Mouse (Mus musculus) forebrain, embryonic 10.5 days (tissue): ENCODE measurements around the gene Tmem178b. TPM values are rescaled to one million over a fixed set of nuclear protein-coding genes. Genes with fewer than 3 reads are reported as not detected.

Experiments used
- DNase-seq: peaks from one replicate; pipeline ENCODE4 v3.0.0-alpha.2; 2017; ENCODE audit warnings: low spot score; ENCODE audit errors: extremely low spot score
- H3K27ac ChIP-seq: fragments of 300-500 bp; sonication (generic); 2 replicates; pipeline ENCODE4 v1.5.1; 2016; ENCODE audit warnings: mild to moderate bottlenecking
- H3K27me3 ChIP-seq: fragments of 300-500 bp; sonication (generic); 2 replicates; pipeline ENCODE4 v1.6.1; 2016; ENCODE audit warnings: mild to moderate bottlenecking; ENCODE audit not compliant: poor library complexity, severe bottlenecking
- H3K36me3 ChIP-seq: fragments of 300-500 bp; sonication (generic); replicated peaks from 2 replicates; pipeline ENCODE4 v1.6.1; 2016; ENCODE audit warnings: mild to moderate bottlenecking, moderate library complexity
- H3K4me1 ChIP-seq: fragments of 300-500 bp; sonication (generic); 2 replicates; pipeline ENCODE4 v1.6.1; 2016
- H3K4me3 ChIP-seq: fragments of 300-500 bp; sonication (generic); 2 replicates; pipeline ENCODE4 v1.5.1; 2016; ENCODE audit warnings: mild to moderate bottlenecking, moderate library complexity
- H3K9me3 ChIP-seq: fragments of 300-500 bp; sonication (generic); 2 replicates; pipeline ENCODE4 v1.6.1; 2016; ENCODE audit warnings: mild to moderate bottlenecking, moderate library complexity
- WGBS: fragments of 180-500 bp; shearing (Covaris S2); methylation state at CpG from one replicate; pipeline ENCODE4 v1.1.7; 2016; 5-methylcytosine and 5-hydroxymethylcytosine counted together
- polyA plus RNA-seq: library from polyadenylated mRNA; unstranded; fragments of >200 nt; fragmentation: Nextera tagmentation; extraction: Ambion mirVana; gene quantifications from 2 replicates; pipeline ENCODE4 v1.2.1, GENCODE M21; 2016

Gene Tmem178b
- polyA plus RNA-seq, 1 experiment from 2014 or later = 1.3 TPM

DNA sequence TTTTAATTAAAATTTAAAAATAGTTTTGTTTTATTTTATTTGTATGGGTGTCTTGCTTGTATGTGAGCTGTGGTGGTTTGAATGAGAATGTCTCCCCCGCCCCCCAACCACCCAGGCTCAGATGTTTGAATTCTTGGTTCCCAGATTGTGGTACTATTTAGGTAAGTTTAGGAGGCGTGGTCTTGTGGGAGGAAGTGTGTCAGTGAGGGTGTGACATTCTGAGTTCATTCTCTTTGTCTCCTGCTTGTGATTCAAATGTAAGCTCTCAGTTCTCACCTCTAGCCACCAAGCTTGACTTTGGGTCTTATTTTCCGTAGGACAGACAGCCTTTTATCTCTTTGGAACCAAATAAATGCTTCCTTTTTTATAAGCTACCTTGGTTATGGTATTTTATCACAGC lies 17.7 kb downstream of the Tmem178b start:
- Histone ChIP-seq H3K4me3 (no peak overlapping the region), H3K27ac (no peak overlapping the region), H3K9me3 (peaks cover 2% of the 10 kb centered on the region; the same call in 1 of the 2 replicates), H3K27me3 (no peaks in the 10 kb centered on the region), H3K4me1 (no peaks in the 10 kb centered on the region), H3K36me3 (no peaks in the 10 kb centered on the region)
- WGBS = 75% methylated on average over 3 of the region's 3 CpGs
- no peak for DNase-seq

DNA sequence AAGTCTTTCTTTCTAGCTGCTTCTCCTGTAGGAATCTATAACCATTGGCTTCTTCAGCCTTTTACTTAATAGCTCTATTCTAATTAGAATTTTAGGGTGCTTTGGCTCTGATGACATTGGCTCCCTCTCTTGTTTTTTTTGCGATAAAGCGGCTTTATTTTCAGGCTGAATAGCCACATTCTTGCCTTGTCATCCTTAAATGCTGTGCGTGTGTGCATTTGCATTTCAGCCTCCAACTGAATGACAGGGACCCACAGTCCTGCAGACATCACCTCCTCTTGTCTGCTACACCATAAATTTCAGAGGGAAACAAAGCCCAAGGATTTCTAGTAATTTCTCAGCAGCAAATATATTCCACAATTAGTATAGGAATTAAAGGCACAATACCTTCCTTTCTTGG lies 23.4 kb downstream of the Tmem178b start:
- DNase-seq = no peak
- Histone ChIP-seq H3K9me3 (no peaks in the 10 kb centered on the region), H3K27me3 (no peaks in the 10 kb centered on the region), H3K4me1 (peaks cover 7% of the 10 kb centered on the region; the same call in 1 of the 2 replicates), H3K36me3 (no peaks in the 10 kb centered on the region), H3K27ac (no peak overlapping the region), H3K4me3 (no peak overlapping the region)
- WGBS = 79% methylated on average over 3 of the region's 3 CpGs

DNA sequence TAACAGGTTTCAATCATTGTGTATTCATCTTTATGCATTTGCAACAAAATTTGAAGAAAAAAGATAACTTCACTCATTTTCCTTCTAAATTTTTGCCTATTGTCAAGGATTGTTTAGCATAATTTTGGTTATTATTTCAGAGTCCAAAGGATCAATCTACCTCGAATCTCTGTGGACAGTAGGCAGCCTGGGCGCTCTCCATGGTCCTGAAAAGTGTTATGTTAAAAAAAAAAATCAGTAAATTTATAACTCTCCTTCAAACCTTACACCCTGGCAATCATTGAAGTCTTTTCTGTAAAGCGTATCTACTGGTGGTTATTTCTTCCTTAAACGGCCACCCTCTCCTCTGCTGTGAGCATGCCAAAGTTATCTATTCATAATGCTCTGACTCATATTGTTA lies 26.2 kb downstream of the Tmem178b start:
- Histone ChIP-seq H3K27ac (no peak overlapping the region), H3K9me3 (no peaks in the 10 kb centered on the region), H3K4me3 (no peak overlapping the region), H3K4me1 (peaks cover 7% of the 10 kb centered on the region; the same call in 1 of the 2 replicates), H3K36me3 (no peaks in the 10 kb centered on the region), H3K27me3 (no peaks in the 10 kb centered on the region)
- whole genome bisulfite sequencing = 63% methylated on average over 4 of the region's 4 CpGs
- DNase-seq = no peak

GRCm38 (mm10) chr6:39903220-39903773 lies 30.2 kb downstream of the Tmem178b start:
- Histone ChIP-seq H3K4me3 (no peak overlapping the region), H3K36me3 (no peaks in the 10 kb centered on the region), H3K27me3 (no peaks in the 10 kb centered on the region), H3K9me3 (no peaks in the 10 kb centered on the region), H3K4me1 (no peaks in the 10 kb centered on the region), H3K27ac (no peak overlapping the region)
- DNase-seq = no peak
- 73% methylated on average over 6 of the region's 6 CpGs for WGBS

GRCm38 (mm10) chr6:39903845-39904244 lies 30.8 kb downstream of the Tmem178b start:
- H3K4me1 ChIP-seq = no peaks in the 10 kb centered on the region
- no peaks in the 10 kb centered on the region for H3K36me3 ChIP-seq
- H3K27ac ChIP-seq = no peak overlapping the region
- no peaks in the 10 kb centered on the region for H3K9me3 ChIP-seq
- WGBS = 69% methylated on average over 11 of the region's 11 CpGs
- no peak overlapping the region for H3K4me3 ChIP-seq
- no peaks in the 10 kb centered on the region for H3K27me3 ChIP-seq
- no peak for DNase-seq

- H3K4me1 ChIP-seq = peaks cover 5% of the 10 kb centered on the region
- no peaks in the 10 kb centered on the region for H3K27me3 ChIP-seq
- WGBS = 45% methylated on average over 8 of the region's 8 CpGs
- H3K36me3 ChIP-seq = no peaks in the 10 kb centered on the region
- H3K4me3 ChIP-seq = no peak overlapping the region
- H3K9me3 ChIP-seq = no peaks in the 10 kb centered on the region
- DNase-seq = no peak
- H3K27ac ChIP-seq = no peak overlapping the region
Measured at GRCm38 (mm10) chr6:39914956-39915355, 41.9 kb downstream of the Tmem178b start.

DNA sequence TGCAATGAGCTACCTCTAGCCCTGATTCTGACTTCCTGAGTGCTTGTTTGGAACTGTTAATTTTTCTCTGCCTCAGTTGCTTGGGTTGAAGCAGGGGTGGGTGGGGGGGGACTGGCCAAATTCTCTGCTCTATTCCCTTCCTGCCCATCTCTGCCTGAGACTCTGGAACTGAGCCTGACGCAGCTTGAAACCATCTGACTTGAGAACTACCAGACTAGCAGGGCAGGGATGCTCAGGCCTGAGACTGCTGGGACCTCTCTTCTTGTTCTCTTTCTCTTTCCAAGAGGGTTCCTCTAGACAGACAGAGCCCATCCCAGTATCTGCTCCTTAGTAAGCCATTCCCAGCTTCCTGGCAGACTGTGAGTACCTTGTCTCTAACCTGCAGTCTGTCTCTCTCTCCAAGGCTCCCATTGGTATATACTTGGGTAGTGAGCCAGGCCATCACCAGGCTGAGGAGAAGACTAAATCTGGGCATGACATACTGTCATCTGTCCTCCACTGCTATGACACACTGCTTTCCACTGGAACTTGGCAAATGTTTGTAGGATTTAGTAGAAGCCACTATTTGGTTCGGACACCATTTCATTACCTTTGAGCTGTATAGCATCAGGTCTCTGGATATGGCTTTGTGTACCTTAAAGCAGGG lies 42.7 kb downstream of the Tmem178b start:
- H3K4me3 ChIP-seq = no peak overlapping the region
- DNase-seq = no peak

DNA sequence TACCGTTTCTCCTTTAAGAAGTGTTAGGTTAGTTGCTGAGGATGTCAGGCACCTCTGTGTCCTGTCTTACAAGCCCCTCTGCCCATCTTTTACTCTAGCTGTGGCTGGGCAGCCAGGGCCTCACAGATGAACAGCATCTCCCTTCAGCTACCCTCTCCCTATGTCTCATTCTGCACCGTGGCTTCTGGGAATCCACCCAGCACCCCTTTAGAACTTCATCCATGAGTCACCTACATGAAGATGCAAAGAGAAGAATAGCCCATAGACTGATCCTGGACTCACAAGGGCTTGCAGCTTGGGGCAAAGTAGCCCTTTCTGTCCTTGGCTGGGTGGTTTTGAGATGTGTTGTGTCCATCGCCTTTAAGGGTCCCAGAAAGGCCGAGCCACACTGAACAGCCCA lies 43.4 kb downstream of the Tmem178b start:
- Histone ChIP-seq H3K36me3 (no peaks in the 10 kb centered on the region), H3K27ac (no peak overlapping the region), H3K9me3 (no peaks in the 10 kb centered on the region), H3K4me1 (peaks cover 5% of the 10 kb centered on the region), H3K27me3 (no peaks in the 10 kb centered on the region), H3K4me3 (no peak overlapping the region)
- DNase-seq = no peak
- 88% methylated on average over 4 of the region's 4 CpGs for WGBS

More for the DNA sequence above, 42.7 kb downstream of the Tmem178b start:
- Histone ChIP-seq H3K36me3 (no peaks in the 10 kb centered on the region), H3K27me3 (no peaks in the 10 kb centered on the region), H3K9me3 (no peaks in the 10 kb centered on the region), H3K4me1 (peaks cover 5% of the 10 kb centered on the region), H3K27ac (no peak overlapping the region)
- 78% methylated on average over 2 of the region's 2 CpGs for WGBS

DNA sequence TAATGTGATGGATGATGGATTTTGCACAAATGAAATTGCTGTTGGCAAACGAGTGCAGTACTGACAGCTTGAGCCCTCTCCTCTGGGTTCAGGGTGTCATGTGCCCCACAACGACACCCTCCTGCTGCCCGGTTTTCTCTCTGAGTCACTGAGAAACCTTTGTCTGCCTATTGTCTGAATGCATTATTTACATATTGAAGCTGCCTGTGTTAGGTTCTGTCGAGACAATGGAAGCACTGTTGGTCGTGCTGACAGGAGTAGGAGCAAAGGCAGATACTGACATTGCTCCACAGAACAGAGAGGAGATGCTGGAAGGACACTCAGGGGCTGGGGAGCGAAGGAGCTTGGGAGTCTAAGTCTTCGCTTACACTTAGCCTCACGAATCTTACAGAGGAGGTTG lies 44.2 kb downstream of the Tmem178b start:
- no peak for DNase-seq
- 0 out of 2 replicates have a peak overlapping the region, but pooled peaks have one; percentile 15 for H3K27ac ChIP-seq
- H3K27me3 ChIP-seq = no peaks in the 10 kb centered on the region
- no peaks in the 10 kb centered on the region for H3K36me3 ChIP-seq
- WGBS = 45% methylated on average over 8 of the region's 8 CpGs
- no peaks in the 10 kb centered on the region for H3K9me3 ChIP-seq
- H3K4me1 ChIP-seq = peaks cover 5% of the 10 kb centered on the region
- no peak overlapping the region for H3K4me3 ChIP-seq

DNA sequence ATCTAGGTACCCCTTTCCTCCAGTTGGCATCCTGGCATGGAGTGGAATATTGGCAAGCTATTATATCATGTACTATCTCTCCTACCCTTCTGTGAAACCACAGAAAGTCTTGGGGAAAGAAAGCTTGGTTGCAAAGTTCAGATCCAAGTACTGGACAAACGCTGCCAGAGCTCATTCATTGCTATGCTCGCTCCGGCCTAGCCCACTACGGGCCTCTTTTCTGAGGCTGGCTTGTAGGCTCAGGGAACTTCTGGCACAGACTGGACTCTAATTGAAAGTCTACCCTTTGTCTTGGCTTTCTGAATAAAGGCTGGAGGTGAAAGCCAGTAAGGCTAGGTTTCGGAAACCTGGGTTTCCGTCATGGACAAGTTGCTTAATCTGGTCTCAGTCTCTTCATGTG lies 44.7 kb downstream of the Tmem178b start:
- Histone ChIP-seq H3K4me3 (no peak overlapping the region), H3K36me3 (no peaks in the 10 kb centered on the region), H3K27me3 (no peaks in the 10 kb centered on the region), H3K4me1 (peaks cover 5% of the 10 kb centered on the region), H3K27ac (0 out of 2 replicates have a peak overlapping the region, but pooled peaks have one; percentile 15), H3K9me3 (no peaks in the 10 kb centered on the region)
- WGBS = 90% methylated on average over 6 of the region's 6 CpGs
- no peak for DNase-seq

DNA sequence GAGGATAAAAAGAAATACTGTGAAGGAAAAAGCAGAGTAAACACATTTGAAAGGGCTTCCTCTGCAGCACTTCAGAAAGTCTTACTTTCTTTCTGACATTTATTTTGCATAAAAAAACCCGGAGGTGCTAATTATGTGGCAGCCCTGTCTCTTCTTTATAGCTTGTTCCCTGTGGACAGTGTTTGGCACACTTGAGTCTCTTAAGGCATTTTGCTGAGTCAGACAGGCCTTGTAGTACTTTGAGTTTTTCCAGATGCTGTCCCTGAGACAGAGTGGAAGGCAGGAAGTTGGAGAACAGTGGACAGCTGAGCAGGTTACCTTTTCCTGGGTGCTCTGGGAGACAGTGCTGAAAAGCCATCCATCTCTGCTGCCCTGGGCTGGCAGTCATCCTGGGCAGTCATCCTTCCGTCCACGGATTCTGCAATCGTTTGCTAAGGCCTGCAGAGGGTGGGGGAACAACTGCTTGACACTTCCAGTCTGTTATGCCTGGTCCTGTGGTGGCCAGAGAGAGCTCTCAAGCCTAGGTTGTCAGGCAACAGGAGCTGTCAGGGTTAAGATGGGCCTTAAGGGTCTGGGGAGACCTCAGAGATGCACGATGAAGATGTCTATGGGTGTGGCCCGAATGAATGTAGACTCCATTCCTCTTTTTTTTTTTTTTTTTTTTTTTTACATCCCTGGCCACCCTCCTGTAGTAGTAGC lies 46.1 kb downstream of the Tmem178b start:
- no peak for DNase-seq
- no peak overlapping the region for H3K4me3 ChIP-seq
- H3K36me3 ChIP-seq = no peaks in the 10 kb centered on the region
- H3K4me1 ChIP-seq = peaks cover 5% of the 10 kb centered on the region
- no peaks in the 10 kb centered on the region for H3K27me3 ChIP-seq
- 91% methylated on average over 6 of the region's 6 CpGs for WGBS
- H3K9me3 ChIP-seq = no peaks in the 10 kb centered on the region
- no peak overlapping the region for H3K27ac ChIP-seq

DNA sequence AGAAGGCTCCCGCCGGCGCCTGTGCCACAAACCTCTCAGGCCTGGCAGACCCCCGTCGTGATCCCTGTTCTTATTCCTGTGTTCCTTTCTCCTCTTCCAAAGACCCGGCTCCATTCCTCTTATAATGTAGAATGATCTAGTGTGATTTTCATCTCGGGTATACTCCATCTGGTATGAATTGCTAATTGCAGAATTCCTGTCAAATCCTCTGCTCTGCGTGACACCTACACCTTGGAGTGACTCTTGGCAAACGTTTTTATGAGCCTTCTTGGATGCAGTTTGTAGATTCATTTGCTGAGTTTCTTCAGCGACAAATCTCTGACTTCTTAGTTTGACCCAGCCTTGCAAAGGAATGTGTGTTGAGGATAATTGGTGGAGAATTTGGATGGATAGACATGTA lies 53.4 kb downstream of the Tmem178b start:
- Histone ChIP-seq H3K9me3 (no peaks in the 10 kb centered on the region), H3K27ac (no peak overlapping the region), H3K4me3 (no peak overlapping the region), H3K36me3 (no peaks in the 10 kb centered on the region), H3K27me3 (no peaks in the 10 kb centered on the region), H3K4me1 (peaks cover 7% of the 10 kb centered on the region; the same call in 1 of the 2 replicates)
- 90% methylated on average over 10 of the region's 10 CpGs for WGBS
- DNase-seq = no peak

GRCm38 (mm10) chr6:39936590-39936989 lies 63.5 kb downstream of the Tmem178b start:
- no peak for DNase-seq
- no peaks in the 10 kb centered on the region for H3K4me1 ChIP-seq
- WGBS = 92% methylated on average over 3 of the region's 3 CpGs

More at GRCm38 (mm10) chr6:39936590-39936989, 63.5 kb downstream of the Tmem178b start:
- Histone ChIP-seq H3K4me3 (no peak overlapping the region), H3K9me3 (no peaks in the 10 kb centered on the region), H3K27ac (no peak overlapping the region), H3K27me3 (no peaks in the 10 kb centered on the region), H3K36me3 (no peaks in the 10 kb centered on the region)
